Mouse (Mus musculus): ENCODE data around the gene Fgfr2.
A peak's percentile ranks its signal among the peaks of the same experiment; 100 is the strongest.

DNA sequence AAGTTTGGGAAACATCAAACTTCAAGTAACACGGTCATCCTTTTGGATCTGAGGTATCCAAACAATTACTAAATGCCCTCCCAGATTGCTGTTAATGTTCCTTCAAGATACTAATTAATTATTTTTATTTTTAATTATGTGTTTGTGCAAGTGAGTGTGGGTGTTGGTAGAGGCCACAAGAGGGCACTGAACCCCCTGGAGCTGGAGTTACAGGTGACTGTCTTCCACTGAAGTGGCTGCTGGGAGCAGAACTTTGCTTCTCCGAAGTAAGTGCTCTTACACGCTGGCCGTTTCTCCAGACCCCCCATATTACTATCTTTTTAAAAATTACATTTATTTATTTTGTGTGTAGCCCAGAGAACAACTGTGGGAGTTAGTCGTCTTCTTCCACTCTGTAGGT, 193.1 kb downstream of the Fgfr2 start:
- TF ChIP-seq CTCF (IDR thresholded peaks at IDR 0.05; ENCODE audit: low read depth) (peak; percentile 53), EP300 (IDR thresholded peaks at IDR 0.05; ENCODE audit: low read depth) (no peak)

All from liver, postnatal 0 days (tissue).